Mouse (Mus musculus) MEL (cell line): ENCODE data around the gene Pold4. TPM values are rescaled to one million over a fixed set of nuclear protein-coding genes. Genes with fewer than 3 reads are reported as not detected.

Experiments used
- DNase-seq: peaks from one replicate; pipeline ENCODE4 v3.0.0; 2011; ENCODE audit warnings: low read depth, low spot score
- H3K27ac ChIP-seq: 2 replicates; pipeline ENCODE4 v1.5.1; 2012; ENCODE audit warnings: low read depth, mild to moderate bottlenecking, control low read depth, low read length, moderate library complexity; ENCODE audit not compliant: control insufficient read depth
- H3K27me3 ChIP-seq, 2 experiments: fragments of 150-350 bp in 1 of 2; sonication (generic) in 1 of 2; 2 replicates each; pipeline ENCODE4 v1.6.1; 2012; ENCODE audit warnings: low read length in 2 of 2, mild to moderate bottlenecking in 2 of 2, improper control_type of control experiment in 1 of 2, moderate library complexity in 1 of 2; ENCODE audit not compliant: insufficient read depth in 2 of 2, control insufficient read depth in 1 of 2
- H3K36me3 ChIP-seq, 2 experiments: 2 replicates each; pipeline ENCODE4 v1.6.1; 2012 to 2014; ENCODE audit warnings: low read length in 2 of 2, improper control_type of control experiment in 1 of 2, inconsistent platforms in 1 of 2, mild to moderate bottlenecking in 1 of 2; ENCODE audit not compliant: insufficient read depth in 2 of 2, control insufficient read depth in 1 of 2
- H3K4me1 ChIP-seq, 2 experiments: fragments of 150-350 bp in 1 of 2; sonication (generic) in 1 of 2; 2 replicates each; pipeline ENCODE4 v1.6.1; 2012; ENCODE audit warnings: low read length in 2 of 2, improper control_type of control experiment in 1 of 2, mild to moderate bottlenecking in 1 of 2; ENCODE audit not compliant: insufficient read depth in 2 of 2, control insufficient read depth in 1 of 2
- H3K4me3 ChIP-seq, 2 experiments: fragments of 150-350 bp in 1 of 2; sonication (generic) in 1 of 2; 2 replicates each; pipeline ENCODE4 v1.5.1; 2012; ENCODE audit warnings: low read depth in 2 of 2, low read length in 2 of 2, mild to moderate bottlenecking in 2 of 2, moderate library complexity in 2 of 2, control low read depth in 1 of 2, improper control_type of control experiment in 1 of 2; ENCODE audit not compliant: control insufficient read depth in 1 of 2, insufficient read depth in 1 of 2
- H3K79me2 ChIP-seq: 2 replicates; pipeline ENCODE4 v1.6.1; 2012; ENCODE audit warnings: mild to moderate bottlenecking, low read length, moderate library complexity; ENCODE audit not compliant: control insufficient read depth, poor library complexity, insufficient read depth
- H3K9ac ChIP-seq: 2 replicates; pipeline ENCODE4 v1.6.1; 2012; ENCODE audit warnings: low read depth, mild to moderate bottlenecking, control low read depth, low read length, moderate library complexity; ENCODE audit not compliant: control insufficient read depth, poor library complexity, severe bottlenecking
- H3K9me3 ChIP-seq: fragments of 150-350 bp; sonication (generic); replicated peaks from 2 replicates; pipeline ENCODE4 v1.6.1; 2012; ENCODE audit warnings: mild to moderate bottlenecking, low read length, improper control_type of control experiment, moderate library complexity; ENCODE audit not compliant: insufficient read depth
- CHD2 ChIP-seq: IDR thresholded peaks from 2 replicates; pipeline ENCODE4 v1.6.1; 2011; ENCODE audit warnings: low read length, improper control_type of control experiment
- CTCF ChIP-seq, 3 experiments: IDR thresholded peaks in 2 of 3; conservative IDR thresholded peaks in 1 of 3; 2 replicates each; pipeline ENCODE4 v1.5.1; 2011 to 2012; ENCODE audit warnings: low read length in 3 of 3, low read depth in 2 of 3, mild to moderate bottlenecking in 2 of 3, improper control_type of control experiment in 1 of 3, inconsistent platforms in 1 of 3, mixed read lengths in 1 of 3, moderate library complexity in 1 of 3; ENCODE audit not compliant: control insufficient read depth in 1 of 3, insufficient read depth in 1 of 3, poor library complexity in 1 of 3, severe bottlenecking in 1 of 3
- E2F4 ChIP-seq: IDR thresholded peaks from 2 replicates; pipeline ENCODE4 v1.6.1; 2011; ENCODE audit warnings: low read depth, low read length, improper control_type of control experiment, borderline replicate concordance
- ELF1 ChIP-seq: IDR thresholded peaks from 2 replicates; pipeline ENCODE4 v1.6.1; 2014; ENCODE audit warnings: low read depth, mild to moderate bottlenecking, inconsistent platforms, low read length, improper control_type of control experiment, moderate library complexity
- MAZ ChIP-seq: IDR thresholded peaks from 2 replicates; pipeline ENCODE4 v1.6.1; 2012; ENCODE audit warnings: low read depth, mild to moderate bottlenecking, inconsistent platforms, low read length, improper control_type of control experiment
- MEF2A ChIP-seq: IDR thresholded peaks from 2 replicates; pipeline ENCODE4 v1.6.1; 2014; ENCODE audit warnings: low read depth, mild to moderate bottlenecking, inconsistent platforms, low read length, improper control_type of control experiment; ENCODE audit not compliant: poor library complexity, insufficient replicate concordance, severe bottlenecking; ENCODE audit errors: extremely low read depth
- NELFE ChIP-seq: IDR thresholded peaks from 2 replicates; pipeline ENCODE4 v1.6.1; 2011; ENCODE audit warnings: low read depth, low read length, improper control_type of control experiment
- NRF1 ChIP-seq: IDR thresholded peaks from 2 replicates; pipeline ENCODE4 v1.6.1; 2014; ENCODE audit warnings: low read depth, mild to moderate bottlenecking, inconsistent platforms, low read length, improper control_type of control experiment, moderate library complexity; ENCODE audit not compliant: poor library complexity, insufficient read depth, severe bottlenecking
- POLR2A ChIP-seq, 2 experiments: IDR thresholded peaks; 2 replicates each; pipeline ENCODE4 v1.6.1; 2011 to 2012; ENCODE audit warnings: low read length in 2 of 2, mild to moderate bottlenecking in 2 of 2, control low read depth in 1 of 2, improper control_type of control experiment in 1 of 2, low read depth in 1 of 2, moderate library complexity in 1 of 2; ENCODE audit not compliant: control insufficient read depth in 1 of 2, insufficient read depth in 1 of 2, poor library complexity in 1 of 2
- POLR2AphosphoS2 ChIP-seq: IDR thresholded peaks from 2 replicates; pipeline ENCODE4 v1.6.1; 2011; ENCODE audit warnings: low read length, improper control_type of control experiment
- POLR2AphosphoS5 ChIP-seq: IDR thresholded peaks from 2 replicates; pipeline ENCODE4 v1.6.1; 2012; ENCODE audit warnings: low read depth, borderline replicate concordance, mild to moderate bottlenecking, inconsistent platforms, low read length, moderate library complexity, mixed read lengths
- RAD21 ChIP-seq: IDR thresholded peaks from 2 replicates; pipeline ENCODE4 v1.6.1; 2011; ENCODE audit warnings: mild to moderate bottlenecking, low read depth, low read length, improper control_type of control experiment
- RCOR1 ChIP-seq: IDR thresholded peaks from 2 replicates; pipeline ENCODE4 v1.6.1; 2012; ENCODE audit warnings: low read depth, mild to moderate bottlenecking, inconsistent platforms, low read length, improper control_type of control experiment
- TCF12 ChIP-seq: IDR thresholded peaks from 2 replicates; pipeline ENCODE4 v1.6.1; 2014; ENCODE audit warnings: low read depth, mild to moderate bottlenecking, inconsistent platforms, low read length, improper control_type of control experiment, moderate library complexity
- USF1 ChIP-seq: IDR thresholded peaks from 2 replicates; pipeline ENCODE4 v1.6.1; 2014; ENCODE audit warnings: low read depth, mild to moderate bottlenecking, inconsistent platforms, low read length, improper control_type of control experiment, moderate library complexity
- ZC3H11A ChIP-seq: IDR thresholded peaks from 2 replicates; pipeline ENCODE4 v1.6.1; 2012; ENCODE audit warnings: low read depth, mild to moderate bottlenecking, inconsistent platforms, low read length, improper control_type of control experiment
- ZKSCAN1 ChIP-seq: IDR thresholded peaks from 2 replicates; pipeline ENCODE4 v1.6.1; 2012; ENCODE audit warnings: low read depth, mild to moderate bottlenecking, inconsistent platforms, low read length, improper control_type of control experiment, moderate library complexity
- ZMIZ1 ChIP-seq: IDR thresholded peaks from 2 replicates; pipeline ENCODE4 v1.6.1; 2012; ENCODE audit warnings: low read depth, mild to moderate bottlenecking, inconsistent platforms, low read length, improper control_type of control experiment, moderate library complexity
- polyA plus RNA-seq, 2 experiments: library from polyadenylated mRNA; stranded (reverse) in 1 of 2; unstranded in 1 of 2; fragments of >175 nt in 1 of 2; fragments of >200 nt in 1 of 2; gene quantifications; 2 replicates each; pipeline versions ENCODE4 v1.2.1 to v1.2.4; 2012; ENCODE audit warnings: low replicate concordance in 2 of 2, low read depth in 1 of 2; ENCODE audit not compliant: insufficient read length in 2 of 2, insufficient read depth in 1 of 2, missing spikeins in 1 of 2
- total RNA-seq: library from RNA; depleted of rRNA; stranded (reverse); fragments of 300-350 nt; gene quantifications from 2 replicates; pipeline ENCODE4 v1.2.3, GENCODE M21; 2012

The Pold4 gene
- total and polyA plus RNA-seq, 3 experiments: 18.5 to 40.4 TPM; not detected in 1

DNA sequence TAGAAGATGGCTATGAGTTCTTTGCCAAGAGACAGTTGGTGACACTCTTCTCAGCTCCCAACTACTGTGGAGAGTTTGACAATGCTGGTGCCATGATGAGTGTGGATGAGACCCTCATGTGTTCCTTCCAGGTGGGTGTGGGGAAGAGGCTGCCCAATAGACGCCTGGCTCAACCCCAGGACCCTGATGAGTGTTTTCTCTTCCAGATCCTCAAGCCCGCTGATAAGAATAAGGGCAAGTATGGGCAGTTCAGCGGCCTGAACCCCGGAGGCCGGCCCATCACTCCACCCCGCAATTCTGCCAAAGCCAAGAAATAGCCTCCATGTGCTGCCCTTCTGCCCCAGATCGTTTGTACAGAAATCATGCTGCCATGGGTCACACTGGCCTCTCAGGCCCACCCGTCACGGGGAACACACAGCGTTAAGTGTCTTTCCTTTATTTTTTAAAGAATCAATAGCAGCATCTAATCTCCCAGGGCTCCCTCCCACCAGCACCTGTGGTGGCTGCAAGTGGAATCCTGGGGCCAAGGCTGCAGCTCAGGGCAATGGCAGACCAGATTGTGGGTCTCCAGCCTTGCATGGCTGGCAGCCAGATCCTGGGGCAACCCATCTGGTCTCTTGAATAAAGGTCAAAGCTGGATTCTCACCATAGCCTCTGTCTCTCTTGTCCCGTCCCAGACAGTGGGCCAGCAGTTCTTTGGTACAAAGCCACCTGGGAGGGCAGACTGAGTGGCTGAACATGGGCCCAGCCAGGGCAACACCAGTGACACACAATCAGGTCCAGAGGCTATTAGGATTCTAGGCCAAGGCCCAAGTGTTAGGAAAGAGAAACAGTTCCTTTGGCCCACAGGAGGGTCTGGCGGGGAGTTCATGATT, 36.7 kb upstream of the Pold4 start:
- Histone ChIP-seq H3K9me3 (no peaks in the 10 kb centered on the region), H3K9ac (no peak overlapping the region), H3K4me3 (no peak overlapping the region), H3K36me3 (peaks cover 6 to 21% of the 10 kb centered on the region in 2 experiments; a peak in 3 of 4 replicates)
- no peak for DNase-seq
- TF ChIP-seq TCF12: no peak
- no peak for TF ChIP-seq NRF1
- TF ChIP-seq POLR2A (IDR thresholded peaks at IDR 0.05; ENCODE audit: control insufficient read depth in 1 of 2, insufficient read depth in 1 of 2, low read depth in 1 of 2, low read length in 2 of 2, poor library complexity in 1 of 2): 0 out of 4 replicates have a peak, but pooled peaks of 1 of the 2 experiments have one; percentile 36
- TF ChIP-seq MEF2A: no peak
- no peak for TF ChIP-seq CHD2
- TF ChIP-seq CTCF (IDR thresholded peaks at IDR 0.05 in 2 of 3, conservative IDR thresholded peaks at IDR 0.05 in 1 of 3; ENCODE audit: control insufficient read depth in 1 of 3, insufficient read depth in 1 of 3, low read depth in 2 of 3, low read length in 3 of 3, poor library complexity in 1 of 3, severe bottlenecking in 1 of 3): no peak
- TF ChIP-seq USF1: no peak
- TF ChIP-seq POLR2AphosphoS5: no peak
- no peak for TF ChIP-seq MAZ
- no peak for TF ChIP-seq ZKSCAN1
- TF ChIP-seq POLR2AphosphoS2: peak; percentile 33; the same call in 1 of the 2 replicates
- no peak for TF ChIP-seq ZC3H11A
- TF ChIP-seq RCOR1: no peak
- peak; percentile 56; the same call in 1 of the 2 replicates for TF ChIP-seq ZMIZ1
- TF ChIP-seq, all 39 proteins: peak for 3
- peaks cover 29% of the 10 kb centered on the region for H3K79me2 ChIP-seq
- H3K4me1 ChIP-seq: peaks cover 6 to 23% of the 10 kb centered on the region in 2 experiments
- no peak overlapping the region for H3K27ac ChIP-seq
- no peaks in the 10 kb centered on the region for H3K27me3 ChIP-seq

DNA sequence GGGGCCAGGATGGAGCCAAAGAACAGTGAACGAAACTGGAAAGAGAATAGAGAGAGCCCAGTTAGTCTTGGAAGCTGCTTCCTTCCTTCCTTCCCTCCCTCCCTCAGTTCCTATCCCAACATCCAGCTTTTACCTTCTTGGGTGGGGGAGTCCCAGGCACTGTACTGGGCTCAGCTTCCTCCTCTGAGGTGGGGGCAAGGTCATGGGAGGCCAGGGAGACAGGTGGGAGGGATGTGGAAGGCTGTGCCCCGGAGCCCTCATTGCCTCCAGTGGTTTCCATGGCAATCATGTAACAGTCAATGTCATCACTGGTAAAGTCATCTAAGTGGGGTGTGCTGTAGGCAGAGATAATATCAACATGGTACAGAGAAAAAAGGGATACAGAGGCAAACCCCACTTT, 35.7 kb upstream of the Pold4 start:
- no peak overlapping the region for H3K27ac ChIP-seq

More for the DNA sequence above, 35.7 kb upstream of the Pold4 start:
- TF ChIP-seq RAD21 (no peak), RCOR1 (no peak), E2F4 (no peak), ELF1 (no peak), POLR2AphosphoS2 (no peak), NELFE (no peak)
- peaks cover 6 to 27% of the 10 kb centered on the region in 2 experiments for H3K4me1 ChIP-seq
- DNase-seq: no peak
- H3K36me3 ChIP-seq: peaks cover 6 to 23% of the 10 kb centered on the region in 2 experiments; a peak in 3 of 4 replicates
- H3K27me3 ChIP-seq: no peaks in the 10 kb centered on the region
- H3K9ac ChIP-seq: no peak overlapping the region
- H3K4me3 ChIP-seq: no peak overlapping the region
- H3K9me3 ChIP-seq: no peaks in the 10 kb centered on the region
- H3K79me2 ChIP-seq: peaks cover 37% of the 10 kb centered on the region
